Mouse (Mus musculus) embryonic facial prominence, embryonic 11.5 days (tissue): ENCODE data around the gene Cadm3. TPM values are rescaled to one million over a fixed set of nuclear protein-coding genes. Genes with fewer than 3 reads are reported as not detected.

ENCODE experiments used
- ATAC-seq: fragments of 200-750 bp; cut with Nextera tagmentation; replicated peaks from 2 replicates; pipeline ENCODE4 v1.8.0; 2017; ENCODE audit warnings: low read depth; ENCODE audit not compliant: insufficient number of reproducible peaks, low FRiP score, low TSS enrichment
- DNase-seq: peaks from one replicate; pipeline ENCODE4 v3.0.0-alpha.2; 2015; ENCODE audit warnings: low spot score
- H3K27ac ChIP-seq: fragments of 300-500 bp; sonication (generic); replicated peaks from 2 replicates; pipeline ENCODE4 v1.5.1; 2014; ENCODE audit warnings: mild to moderate bottlenecking, low read depth, low read length, control low read depth
- H3K27me3 ChIP-seq: fragments of 300-500 bp; sonication (generic); 2 replicates; pipeline ENCODE4 v1.6.1; 2014; ENCODE audit warnings: mild to moderate bottlenecking, low read length, moderate library complexity, mixed read lengths; ENCODE audit not compliant: control insufficient read depth, insufficient read depth
- H3K36me3 ChIP-seq: fragments of 300-500 bp; sonication (generic); replicated peaks from 2 replicates; pipeline ENCODE4 v1.6.1; 2014; ENCODE audit warnings: low read depth, mild to moderate bottlenecking, low read length, moderate library complexity, mixed read lengths; ENCODE audit not compliant: control insufficient read depth, insufficient read depth
- H3K4me1 ChIP-seq: fragments of 300-500 bp; sonication (generic); 2 replicates; pipeline ENCODE4 v1.6.1; 2014; ENCODE audit warnings: low read length, mixed read lengths; ENCODE audit not compliant: control insufficient read depth, insufficient read depth
- H3K4me2 ChIP-seq: fragments of 300-500 bp; sonication (generic); 2 replicates; pipeline ENCODE4 v1.6.1; 2014; ENCODE audit warnings: low read depth, mild to moderate bottlenecking, control low read depth, low read length, moderate library complexity
- H3K4me3 ChIP-seq: fragments of 300-500 bp; sonication (generic); 2 replicates; pipeline ENCODE4 v1.5.1; 2014; ENCODE audit warnings: low read depth, low read length, control low read depth
- H3K9ac ChIP-seq: fragments of 300-500 bp; sonication (generic); replicated peaks from 2 replicates; pipeline ENCODE4 v1.6.1; 2014; ENCODE audit warnings: mild to moderate bottlenecking, control low read depth, low read length
- H3K9me3 ChIP-seq: fragments of 300-500 bp; sonication (generic); replicated peaks from 2 replicates; pipeline ENCODE4 v1.6.1; 2016; ENCODE audit warnings: mild to moderate bottlenecking, low read length, inconsistent platforms, mixed read lengths; ENCODE audit not compliant: control insufficient read depth
- WGBS: fragments of 180-500 bp; shearing (Covaris S2); extraction: QIAGEN DNeasy Blood & Tissue Kit; methylation state at CpG from one replicate; pipeline ENCODE4 v1.1.7; 2014; 5-methylcytosine and 5-hydroxymethylcytosine counted together
- polyA plus RNA-seq: library from polyadenylated mRNA; unstranded; fragments of >200 nt; fragmentation: Nextera tagmentation; extraction: Ambion mirVana; gene quantifications from 2 replicates; pipeline ENCODE4 v1.2.1, GENCODE M21; 2014

Gene Cadm3
- polyA plus RNA-seq, 1 experiment from 2014 or later = 7.3 TPM

DNA sequence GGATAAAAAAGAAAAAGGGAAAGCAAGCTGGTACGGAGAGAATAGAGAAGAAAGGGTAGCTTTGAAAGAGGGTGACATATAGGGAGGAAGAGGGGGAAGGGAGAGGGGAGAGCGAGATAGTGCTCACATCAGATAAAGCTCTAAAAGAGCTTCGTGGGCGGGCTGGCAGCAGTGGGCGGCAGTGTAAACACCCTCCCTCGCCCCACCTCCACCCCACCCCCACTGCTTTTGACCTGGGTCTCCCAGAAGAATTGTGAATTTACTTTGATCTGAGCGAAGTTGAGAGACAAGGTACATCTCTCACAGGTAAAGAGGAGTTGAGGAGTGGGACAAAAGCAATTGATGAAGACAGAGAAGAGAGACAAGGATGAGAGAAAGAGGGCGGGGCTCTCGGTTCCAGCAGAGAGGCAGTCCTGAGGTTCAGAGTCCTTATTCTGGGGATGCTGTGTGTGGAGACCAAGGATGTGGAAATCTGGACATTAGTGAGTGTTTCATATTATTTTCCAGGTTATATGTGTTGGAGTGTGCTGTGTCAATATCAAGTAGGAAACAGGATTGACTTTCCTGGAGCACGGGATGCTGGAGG is 17.0 kb downstream of the Cadm3 start, which contains the start of gene Aim2:
Gene Aim2 (plus strand): TSS at position 508 of the 586 bp plus-strand sequence.
- DNase-seq (peak; percentile 21), ATAC-seq (peak; percentile 53; the same call in 1 of the 2 replicates)
- Histone ChIP-seq H3K27me3 (no peaks in the 10 kb centered on the region), H3K4me2 (peak within 1 kb of the TSS; percentile 39), H3K36me3 (no peaks in the 10 kb centered on the region), H3K9me3 (no peaks in the 10 kb centered on the region), H3K4me3 (peak within 1 kb of the TSS; percentile 30), H3K4me1 (no peaks in the 10 kb centered on the region), H3K9ac (peak within 1 kb of the TSS; percentile 49), H3K27ac (no peak within 1 kb of the TSS)
- WGBS = 9% methylated on average over 10 of the region's 10 CpGs

DNA sequence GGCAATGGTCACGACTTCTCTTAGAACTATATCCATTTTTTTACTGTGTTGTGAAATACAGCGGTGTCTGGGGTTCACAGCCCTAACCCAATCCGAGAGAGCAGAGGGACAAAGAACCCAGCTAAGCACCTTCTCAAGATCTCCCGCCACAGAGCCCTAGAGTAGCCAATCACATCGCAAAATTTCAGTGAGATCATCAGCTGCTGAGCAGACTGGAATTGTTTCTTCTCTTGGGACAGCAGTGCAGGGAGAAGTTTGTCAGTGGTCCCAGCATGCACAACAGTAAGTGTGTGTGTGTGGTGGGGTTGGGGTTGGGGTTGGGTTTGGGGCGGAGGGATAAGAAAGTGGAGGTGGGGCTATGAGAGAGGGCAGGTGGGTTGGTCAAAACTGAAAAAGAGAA is 17.5 kb downstream of the Cadm3 start:
- Histone ChIP-seq H3K4me3 (peak overlapping the region; percentile 30), H3K27ac (no peak overlapping the region), H3K9ac (peak overlapping the region; percentile 49), H3K27me3 (no peaks in the 10 kb centered on the region), H3K4me2 (peak overlapping the region; percentile 39), H3K9me3 (no peaks in the 10 kb centered on the region), H3K36me3 (no peaks in the 10 kb centered on the region), H3K4me1 (no peaks in the 10 kb centered on the region)
- peak; percentile 83 for DNase-seq
- peak; percentile 86 for ATAC-seq
- 5% methylated on average over 6 of the region's 6 CpGs for WGBS

DNA sequence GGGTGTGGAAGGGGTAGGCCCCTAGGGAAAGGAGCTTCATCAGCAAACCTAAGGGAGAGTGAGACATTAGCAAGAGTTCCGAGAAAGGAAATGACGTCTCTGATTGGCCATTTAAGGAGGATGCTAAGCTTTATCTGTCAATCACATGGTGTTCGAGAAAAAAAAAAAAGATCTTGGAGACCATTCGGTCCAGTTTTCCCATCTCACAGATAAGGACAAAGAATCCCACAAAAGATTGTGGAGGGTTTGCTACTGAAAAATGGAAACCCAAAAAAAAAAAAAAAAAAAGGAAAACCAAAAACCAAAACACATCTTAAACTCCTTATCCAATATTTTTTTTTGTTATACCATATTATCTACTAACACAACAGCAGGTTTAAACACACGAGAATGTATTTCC is 18.3 kb downstream of the Cadm3 start:
- 51% methylated on average over 5 of the region's 5 CpGs for WGBS
- H3K36me3 ChIP-seq = no peaks in the 10 kb centered on the region
- H3K9ac ChIP-seq = no peak overlapping the region
- H3K27ac ChIP-seq = no peak overlapping the region
- no peaks in the 10 kb centered on the region for H3K4me1 ChIP-seq
- no peaks in the 10 kb centered on the region for H3K27me3 ChIP-seq
- H3K4me3 ChIP-seq = no peak overlapping the region
- DNase-seq = no peak
- H3K4me2 ChIP-seq = no peak overlapping the region
- H3K9me3 ChIP-seq = no peaks in the 10 kb centered on the region
- no peak for ATAC-seq

DNA sequence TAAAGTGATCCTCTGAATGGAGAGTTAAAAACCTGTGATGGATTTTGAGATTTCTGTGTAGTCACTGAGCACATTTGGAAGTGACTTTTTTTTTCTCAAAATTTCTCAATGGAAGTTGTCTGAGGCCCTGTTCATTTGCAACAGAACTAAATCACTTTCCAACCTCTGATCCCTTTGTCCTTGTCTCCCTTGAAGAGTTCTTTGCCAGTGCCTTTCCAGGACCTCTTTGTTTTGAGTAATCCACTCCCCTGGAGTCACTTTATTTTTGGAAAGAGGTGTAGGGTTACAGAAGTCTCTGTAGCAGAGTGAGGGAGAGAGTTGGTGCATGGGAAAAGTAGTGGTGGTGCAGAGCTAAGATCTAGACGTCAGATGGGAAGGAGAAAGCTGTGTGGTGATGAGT is 19.0 kb downstream of the Cadm3 start:
- no peaks in the 10 kb centered on the region for H3K4me1 ChIP-seq
- H3K4me3 ChIP-seq = no peak overlapping the region
- H3K27me3 ChIP-seq = no peaks in the 10 kb centered on the region
- DNase-seq (no peak), ATAC-seq (no peak)
- H3K9ac ChIP-seq = no peak overlapping the region
- H3K36me3 ChIP-seq = no peaks in the 10 kb centered on the region
- no peaks in the 10 kb centered on the region for H3K9me3 ChIP-seq
- 19% methylated on average over 1 of the region's 1 CpGs for WGBS
- H3K27ac ChIP-seq = no peak overlapping the region
- H3K4me2 ChIP-seq = no peak overlapping the region

DNA sequence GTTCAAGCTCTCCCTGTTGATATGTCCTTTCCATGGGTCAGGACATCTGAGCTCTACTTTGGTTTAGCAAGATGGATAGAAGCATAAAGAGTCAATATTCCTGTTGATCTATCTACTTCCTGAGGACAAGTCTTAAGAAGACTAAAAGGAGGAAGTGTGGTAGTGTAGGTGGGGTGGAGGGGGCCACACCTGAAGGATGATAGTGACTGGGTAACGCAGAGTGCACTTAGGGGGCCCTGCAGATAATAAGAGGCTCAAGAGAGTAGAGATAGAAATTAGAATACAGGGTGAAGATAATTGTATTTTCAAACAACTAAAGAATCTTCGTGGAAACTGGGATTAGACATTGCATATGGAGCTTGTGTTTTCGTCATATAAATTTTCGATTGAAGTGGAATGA is 22.4 kb downstream of the Cadm3 start:
- WGBS = 94% methylated on average over 4 of the region's 4 CpGs
- Histone ChIP-seq H3K4me1 (no peaks in the 10 kb centered on the region), H3K4me2 (no peak overlapping the region), H3K9ac (no peak overlapping the region), H3K36me3 (no peaks in the 10 kb centered on the region), H3K4me3 (no peak overlapping the region), H3K27ac (no peak overlapping the region), H3K27me3 (no peaks in the 10 kb centered on the region), H3K9me3 (no peaks in the 10 kb centered on the region)
- ATAC-seq (no peak), DNase-seq (no peak)

DNA sequence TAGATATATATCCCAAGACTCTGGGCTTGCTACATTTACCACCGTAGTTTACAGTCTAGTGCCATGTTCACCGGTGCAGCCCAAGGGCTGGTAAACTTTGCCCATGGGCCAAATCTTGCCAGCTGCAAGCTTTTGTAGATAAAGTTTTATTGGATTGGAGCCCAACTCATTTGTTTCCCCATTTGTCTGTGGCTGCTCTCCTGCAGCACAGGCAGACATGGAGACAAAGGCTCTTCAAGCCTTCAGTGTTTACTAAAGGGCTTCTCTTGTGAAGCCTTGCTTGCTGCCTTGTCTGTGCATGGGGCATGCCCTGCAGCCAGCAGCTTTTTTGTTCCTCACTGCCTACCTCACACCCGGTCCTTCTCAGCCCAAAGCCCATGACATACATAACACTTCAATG is 23.6 kb downstream of the Cadm3 start:
- H3K36me3 ChIP-seq = no peaks in the 10 kb centered on the region
- 76% methylated on average over 3 of the region's 3 CpGs for WGBS
- no peaks in the 10 kb centered on the region for H3K4me1 ChIP-seq
- ATAC-seq (no peak), DNase-seq (no peak)
- H3K9me3 ChIP-seq = no peaks in the 10 kb centered on the region
- H3K27me3 ChIP-seq = no peaks in the 10 kb centered on the region
- H3K4me2 ChIP-seq = no peak overlapping the region
- no peak overlapping the region for H3K27ac ChIP-seq
- no peak overlapping the region for H3K9ac ChIP-seq
- H3K4me3 ChIP-seq = no peak overlapping the region

DNA sequence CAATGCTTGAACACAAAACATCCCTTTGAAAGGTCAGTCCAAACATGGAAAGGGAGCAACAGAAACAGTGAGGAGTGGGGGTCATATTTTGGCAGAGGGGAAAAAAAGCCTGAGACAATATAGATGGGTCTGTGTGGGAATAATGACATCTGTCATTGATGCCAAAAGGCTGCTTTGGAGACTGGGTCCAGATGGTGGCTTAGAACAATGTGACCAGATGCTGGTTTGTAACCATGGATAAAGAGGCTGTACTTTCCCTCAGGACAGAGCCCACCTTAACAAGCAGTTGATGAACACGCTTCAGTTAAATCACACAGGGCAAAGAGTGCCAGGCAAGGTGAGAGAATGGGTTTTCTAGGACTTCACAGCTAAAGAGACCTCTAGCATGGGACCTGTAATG is 25.1 kb downstream of the Cadm3 start:
- 54% methylated on average over 1 of the region's 1 CpGs for WGBS
- ATAC-seq = no peak
- H3K27ac ChIP-seq = no peak overlapping the region

DNA sequence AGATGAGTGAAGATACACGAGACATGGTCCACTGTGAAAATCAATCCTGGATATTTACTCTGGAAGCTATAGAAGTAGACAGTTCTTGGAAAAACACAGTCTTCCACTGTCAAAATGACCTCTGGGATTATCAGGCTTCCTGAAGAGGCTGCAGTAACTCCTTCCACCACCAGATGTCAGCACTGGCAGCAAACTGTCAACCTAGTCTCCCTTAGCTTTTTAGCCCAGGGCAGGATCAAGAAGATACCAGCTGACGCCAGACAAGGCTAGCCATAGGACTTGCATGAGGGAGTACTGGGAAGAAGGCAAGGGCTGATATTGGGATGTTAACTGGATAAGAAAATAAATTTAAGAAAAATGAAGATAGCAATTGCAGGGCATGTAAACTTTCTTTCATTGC is 28.0 kb downstream of the Cadm3 start:
- Histone ChIP-seq H3K4me2 (no peak overlapping the region), H3K4me3 (no peak overlapping the region), H3K27me3 (no peaks in the 10 kb centered on the region), H3K36me3 (no peaks in the 10 kb centered on the region), H3K9ac (no peak overlapping the region), H3K27ac (no peak overlapping the region), H3K4me1 (no peaks in the 10 kb centered on the region), H3K9me3 (no peaks in the 10 kb centered on the region)
- ATAC-seq (0 out of 2 replicates have a peak, but pooled peaks have one; percentile 61), DNase-seq (peak; percentile 81)
- 15% methylated on average over 2 of the region's 2 CpGs for WGBS

More for the DNA sequence above, 25.1 kb downstream of the Cadm3 start:
- DNase-seq = no peak
- H3K9ac ChIP-seq = no peak overlapping the region
- no peak overlapping the region for H3K4me3 ChIP-seq
- H3K4me2 ChIP-seq = no peak overlapping the region
- H3K4me1 ChIP-seq = no peaks in the 10 kb centered on the region
- no peaks in the 10 kb centered on the region for H3K9me3 ChIP-seq
- H3K36me3 ChIP-seq = no peaks in the 10 kb centered on the region
- no peaks in the 10 kb centered on the region for H3K27me3 ChIP-seq
